In the genomic region with DNA sequence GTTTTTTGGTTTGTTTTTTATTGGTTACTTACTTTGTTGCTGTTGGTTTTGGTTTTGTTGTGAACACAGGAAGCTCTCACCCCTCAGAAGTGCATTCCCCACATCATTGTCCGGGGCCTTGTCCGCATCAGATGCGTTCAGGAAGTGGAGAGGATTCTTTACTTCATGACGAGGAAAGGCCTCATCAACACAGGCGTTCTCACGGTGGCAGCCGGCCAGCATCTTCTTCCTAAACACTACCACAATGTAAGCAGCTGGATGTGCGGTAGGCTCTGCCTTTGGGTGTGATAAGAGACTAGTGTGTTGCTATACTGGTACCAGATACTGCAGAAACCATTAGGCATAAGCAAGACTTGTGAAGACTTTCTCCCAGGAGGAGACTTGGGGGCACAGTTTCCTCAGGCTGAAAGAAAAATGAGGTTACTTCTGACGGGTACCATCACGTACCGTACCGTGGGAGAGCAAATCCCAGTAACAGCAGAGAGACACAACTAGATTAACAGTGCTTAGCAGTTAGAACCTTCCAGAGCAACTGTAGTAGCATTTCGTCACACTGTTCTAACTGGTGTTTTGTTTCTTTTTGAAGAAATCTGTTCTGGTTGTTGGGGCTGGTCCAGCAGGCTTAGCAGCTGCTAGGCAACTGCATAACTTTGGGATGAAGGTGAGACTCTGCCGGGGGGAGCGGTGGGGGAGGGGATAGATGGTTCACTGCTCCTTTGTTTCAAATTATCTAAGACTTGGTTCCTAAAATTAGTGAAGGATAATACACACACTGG, we compare ENCODE assay signal across 23 mouse cellular contexts. TPM values are rescaled to one million over a fixed set of nuclear protein-coding genes. Genes with fewer than 3 reads are reported as not detected.
DNase-seq lines count a peak whose midpoint lies in the region; ATAC-seq and TF ChIP-seq lines count a peak whose summit lies in the region.
"Had no signal": no experiment of that assay in that cellular context is flagged by ENCODE, and none has a peak within 500 bp of the region (broad histone marks: within the 10 kb centered on the region; RNA-seq: fewer than 3 reads in every experiment).

No protein-coding gene starts in this region.

- no peak overlapping the region for H3K4me3 ChIP-seq in embryonic facial prominence, embryonic 14.5 days (ENCODE audit: low read depth, low read length)
- H3K4me3 ChIP-seq in embryonic facial prominence, embryonic 10.5 days: no peak overlapping the region
- H3K4me3 ChIP-seq in kidney, adult 2 months (ENCODE audit: insufficient read depth, low read depth, low read length): no peak overlapping the region
- no peak overlapping the region for H3K4me3 ChIP-seq in lung, embryonic 15.5 days
- H3K4me3 ChIP-seq: liver, embryonic 12.5 days; midbrain, embryonic 12.5 days had no signal

- H3K27me3 ChIP-seq in embryonic facial prominence, embryonic 14.5 days (replicated peaks; ENCODE audit: control insufficient read depth, insufficient read depth, low read length): no peaks in the 10 kb centered on the region
- no peaks in the 10 kb centered on the region for H3K27me3 ChIP-seq in embryonic facial prominence, embryonic 10.5 days (replicated peaks; ENCODE audit: low read depth, poor library complexity, severe bottlenecking)
- H3K27me3 ChIP-seq in kidney, adult 2 months (replicated peaks; ENCODE audit: control insufficient read depth, insufficient read depth, low read length): no peaks in the 10 kb centered on the region
- no peaks in the 10 kb centered on the region for H3K27me3 ChIP-seq in lung, embryonic 15.5 days
- H3K27me3 ChIP-seq: liver, embryonic 12.5 days; midbrain, embryonic 12.5 days; Patski had no signal

- WGBS in embryonic facial prominence, embryonic 14.5 days: 70% methylated on average over 15 of the region's 15 CpGs
- WGBS in embryonic facial prominence, embryonic 10.5 days: 89% methylated on average over 15 of the region's 15 CpGs
- 79% methylated on average over 15 of the region's 15 CpGs for WGBS in kidney, adult 2 months
- 41% methylated on average over 15 of the region's 15 CpGs for WGBS in lung, embryonic 15.5 days

- H3K4me1 ChIP-seq in embryonic facial prominence, embryonic 14.5 days (ENCODE audit: control insufficient read depth, insufficient read depth, low read length): 0 out of 2 replicates have a peak, but pooled peaks cover 3% of the 10 kb centered on the region
- H3K4me1 ChIP-seq in embryonic facial prominence, embryonic 10.5 days: no peaks in the 10 kb centered on the region
- no peaks in the 10 kb centered on the region for H3K4me1 ChIP-seq in kidney, adult 2 months (ENCODE audit: control insufficient read depth, insufficient read depth, low read length)
- 0 out of 2 replicates have a peak, but pooled peaks cover 3% of the 10 kb centered on the region for H3K4me1 ChIP-seq in lung, embryonic 15.5 days
- H3K4me1 ChIP-seq: liver, embryonic 12.5 days; midbrain, embryonic 12.5 days had no signal

- DNase-seq in embryonic facial prominence, embryonic 14.5 days (ENCODE audit: low spot score): peak; percentile 64
- no peak for DNase-seq in embryonic facial prominence, embryonic 10.5 days (ENCODE audit: low spot score)
- peak; percentile 27 for DNase-seq in kidney, postnatal 14 days
- DNase-seq in kidney, adult 2 months: no peak
- DNase-seq in lung, postnatal 4 days: peak; percentile 67 to 87
- no peak for DNase-seq in adipocyte (ENCODE audit: low spot score)
- DNase-seq in cerebellum, adult 9-10 months: no peak
- DNase-seq: adrenal gland, postnatal 14 days; cerebellum, adult 11-12 months; cerebellum, postnatal 25 days; gastrocnemius, postnatal 14 days; heart, postnatal 10 days; retina, postnatal 1 day; right cerebral cortex, postnatal 4 days; thymus, adult 18-20 months had no signal

- no peak for ATAC-seq in embryonic facial prominence, embryonic 14.5 days (ENCODE audit: low read depth)
- peak; percentile 76 for ATAC-seq in lung, embryonic 15.5 days (ENCODE audit: borderline replicate concordance, extremely low read depth, low FRiP score, low TSS enrichment)
- ATAC-seq: forebrain, embryonic 14.5 days; liver, embryonic 12.5 days; Patski had no signal

- H3K9me3 ChIP-seq in embryonic facial prominence, embryonic 14.5 days (ENCODE audit: control insufficient read depth, low read length): no peaks in the 10 kb centered on the region
- H3K9me3 ChIP-seq in embryonic facial prominence, embryonic 10.5 days: no peaks in the 10 kb centered on the region
- no peaks in the 10 kb centered on the region for H3K9me3 ChIP-seq in lung, embryonic 15.5 days
- H3K9me3 ChIP-seq: liver, embryonic 12.5 days; midbrain, embryonic 12.5 days had no signal

- H3K36me3 ChIP-seq in embryonic facial prominence, embryonic 14.5 days (ENCODE audit: control insufficient read depth, insufficient read depth, low read length): peaks cover 57% of the 10 kb centered on the region
- peaks cover 57% of the 10 kb centered on the region for H3K36me3 ChIP-seq in embryonic facial prominence, embryonic 10.5 days (replicated peaks)
- no peaks in the 10 kb centered on the region; the same call in none of the 2 replicates for H3K36me3 ChIP-seq in kidney, adult 2 months (ENCODE audit: control insufficient read depth, insufficient read depth, low read length)
- H3K36me3 ChIP-seq in lung, embryonic 15.5 days: peaks cover 24% of the 10 kb centered on the region; the same call in 1 of the 2 replicates

- TF ChIP-seq CTCF in kidney, adult 2 months (conservative IDR thresholded peaks at IDR 0.05; ENCODE audit: insufficient read depth, insufficient read length, low read depth, low read length): no peak

- no peak overlapping the region for H3K4me2 ChIP-seq in embryonic facial prominence, embryonic 14.5 days (ENCODE audit: low read depth, low read length)
- H3K4me2 ChIP-seq in lung, embryonic 15.5 days: no peak overlapping the region
- H3K4me2 ChIP-seq: hindbrain, embryonic 14.5 days; liver, embryonic 12.5 days; midbrain, embryonic 12.5 days had no signal

- no peak for TF ChIP-seq POLR2A in kidney, adult 2 months (IDR thresholded peaks at IDR 0.05; ENCODE audit: low read depth, low read length)

- no peak overlapping the region for H3K9ac ChIP-seq in embryonic facial prominence, embryonic 14.5 days (ENCODE audit: low read depth, low read length)
- H3K9ac ChIP-seq in lung, embryonic 15.5 days: no peak overlapping the region
- H3K9ac ChIP-seq: hindbrain, embryonic 14.5 days; liver, embryonic 12.5 days; midbrain, embryonic 12.5 days had no signal

- no peak overlapping the region for H3K27ac ChIP-seq in embryonic facial prominence, embryonic 14.5 days (replicated peaks; ENCODE audit: low read depth, low read length)
- no peak overlapping the region for H3K27ac ChIP-seq in embryonic facial prominence, embryonic 10.5 days (replicated peaks)
- no peak overlapping the region for H3K27ac ChIP-seq in kidney, adult 2 months (ENCODE audit: insufficient read depth, low read depth, low read length)
- peak overlapping the region; percentile 57 for H3K27ac ChIP-seq in lung, embryonic 15.5 days
- H3K27ac ChIP-seq: hindbrain, embryonic 14.5 days; kidney, postnatal 0 days; liver, embryonic 12.5 days; macrophage; midbrain, embryonic 12.5 days had no signal

RNA-seq across cellular contexts. Expression of a gene that starts 19.6 kb away (rescaled TPM):
- polyA plus RNA-seq in embryonic facial prominence, embryonic 14.5 days (2014; fragmentation: Nextera tagmentation; extraction: Ambion mirVana): 17.7 and 19.9 TPM in 2 replicates
- polyA plus RNA-seq in embryonic facial prominence, embryonic 10.5 days (2016; fragmentation: Nextera tagmentation; extraction: Ambion mirVana): 30.0 and 32.3 TPM in 2 replicates
- polyA plus RNA-seq in kidney, adult 2 months (2012; rRNA removed): 52.6 and 55.0 TPM in 2 replicates
- polyA plus RNA-seq in lung, embryonic 15.5 days (2015; fragmentation: Nextera tagmentation; extraction: Ambion mirVana): 22.2 and 23.8 TPM in 2 replicates

RNA-seq across cellular contexts. Expression of a gene that starts 20.9 kb away (rescaled TPM):
- 11.6 and 14.0 TPM in 2 replicates for polyA plus RNA-seq in embryonic facial prominence, embryonic 14.5 days (2014; fragmentation: Nextera tagmentation; extraction: Ambion mirVana)
- 14.2 and 14.5 TPM in 2 replicates for polyA plus RNA-seq in embryonic facial prominence, embryonic 10.5 days (2016; fragmentation: Nextera tagmentation; extraction: Ambion mirVana)
- polyA plus RNA-seq in kidney, adult 2 months (2012; rRNA removed): 11.4 and 13.7 TPM in 2 replicates
- 9.8 and 10.5 TPM in 2 replicates for polyA plus RNA-seq in lung, embryonic 15.5 days (2015; fragmentation: Nextera tagmentation; extraction: Ambion mirVana)

RNA-seq across cellular contexts. Expression of a gene that starts 41.8 kb away (rescaled TPM):
- 188 and 208 TPM in 2 replicates for polyA plus RNA-seq in embryonic facial prominence, embryonic 14.5 days (2014; fragmentation: Nextera tagmentation; extraction: Ambion mirVana)
- polyA plus RNA-seq in embryonic facial prominence, embryonic 10.5 days (2016; fragmentation: Nextera tagmentation; extraction: Ambion mirVana): 340 and 346 TPM in 2 replicates
- polyA plus RNA-seq in kidney, adult 2 months (2012; rRNA removed): 12.8 and 17.6 TPM in 2 replicates
- 307 and 327 TPM in 2 replicates for polyA plus RNA-seq in lung, embryonic 15.5 days (2015; fragmentation: Nextera tagmentation; extraction: Ambion mirVana)

RNA-seq across cellular contexts. Expression of a gene that starts 49.5 kb away (rescaled TPM):
- polyA plus RNA-seq in embryonic facial prominence, embryonic 14.5 days (2014; fragmentation: Nextera tagmentation; extraction: Ambion mirVana): 4.1 and 4.8 TPM in 2 replicates
- polyA plus RNA-seq in embryonic facial prominence, embryonic 10.5 days (2016; fragmentation: Nextera tagmentation; extraction: Ambion mirVana): 2.0 and 3.0 TPM in 2 replicates
- 2.5 and 2.6 TPM in 2 replicates for polyA plus RNA-seq in kidney, adult 2 months (2012; rRNA removed)
- 3.4 and 4.3 TPM in 2 replicates for polyA plus RNA-seq in lung, embryonic 15.5 days (2015; fragmentation: Nextera tagmentation; extraction: Ambion mirVana)

RNA-seq across cellular contexts. Expression of a gene that starts 58.3 kb away (rescaled TPM):
- 4.9 and 5.3 TPM in 2 replicates for polyA plus RNA-seq in embryonic facial prominence, embryonic 14.5 days (2014; fragmentation: Nextera tagmentation; extraction: Ambion mirVana)
- polyA plus RNA-seq in embryonic facial prominence, embryonic 10.5 days (2016; fragmentation: Nextera tagmentation; extraction: Ambion mirVana): 0.79 and 0.90 TPM in 2 replicates
- 3.1 and 3.2 TPM in 2 replicates for polyA plus RNA-seq in kidney, adult 2 months (2012; rRNA removed)
- polyA plus RNA-seq in lung, embryonic 15.5 days (2015; fragmentation: Nextera tagmentation; extraction: Ambion mirVana): 1.1 and 1.3 TPM in 2 replicates

Comparison
In these comparisons a context has a peak if more than half of its experiments do, and no peak if none do; other contexts are left out.
1. DNase-seq: peak in embryonic facial prominence, embryonic 14.5 days (single experiment), kidney, postnatal 14 days (single experiment) and lung, postnatal 4 days (2 of 2); none in embryonic facial prominence, embryonic 10.5 days (single experiment), kidney, adult 2 months (single experiment), adipocyte (single experiment) and cerebellum, adult 9-10 months (single experiment).
2. RNA of a gene that starts 41.8 kb away (polyA plus RNA-seq): 340 to 346 TPM in embryonic facial prominence, embryonic 10.5 days, 307 to 327 TPM in lung, embryonic 15.5 days and 188 to 208 TPM in embryonic facial prominence, embryonic 14.5 days; 12.8 to 17.6 TPM in kidney, adult 2 months; every median in the first group is over 10 times any median in the second.